Mouse (Mus musculus): ENCODE measurements around the gene Rfxap.
"Not testable (repeated sequence)": the region's sequence is repeated elsewhere in the genome, so short reads cannot be mapped to it uniquely, and the experiment has no call there.

Rfxap gene

DNA sequence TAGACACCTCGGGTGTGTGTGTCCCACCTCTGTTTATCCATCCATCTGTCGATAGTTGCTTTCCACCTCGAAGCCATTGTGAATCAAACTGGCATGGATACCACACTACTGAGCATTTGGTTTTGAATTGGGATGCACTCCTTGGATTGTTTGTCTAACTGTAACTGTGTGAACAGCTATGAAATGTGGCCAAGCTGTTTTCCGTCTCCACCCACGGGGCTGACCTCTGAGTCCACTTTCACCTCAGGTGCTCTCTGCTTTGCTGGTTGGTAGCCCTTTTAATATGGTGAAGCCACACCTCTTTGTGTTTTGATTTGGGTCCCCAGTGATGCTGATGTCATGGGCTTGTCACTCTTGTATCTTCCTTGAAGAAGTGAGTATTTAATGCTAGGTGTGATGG is 40.8 kb downstream of the Rfxap start:
- no peak for DNase-seq (ENCODE audit: low spot score in 2 of 2)

- DNase-seq (ENCODE audit: low spot score in 2 of 2) = no peak
Measured at GRCm38 (mm10) chr3:54766034-54766433, 41.6 kb downstream of the Rfxap start.

GRCm38 (mm10) chr3:54765521-54765920 is 42.1 kb downstream of the Rfxap start:
- DNase-seq (ENCODE audit: low spot score in 2 of 2) = not testable (repeated sequence)

DNA sequence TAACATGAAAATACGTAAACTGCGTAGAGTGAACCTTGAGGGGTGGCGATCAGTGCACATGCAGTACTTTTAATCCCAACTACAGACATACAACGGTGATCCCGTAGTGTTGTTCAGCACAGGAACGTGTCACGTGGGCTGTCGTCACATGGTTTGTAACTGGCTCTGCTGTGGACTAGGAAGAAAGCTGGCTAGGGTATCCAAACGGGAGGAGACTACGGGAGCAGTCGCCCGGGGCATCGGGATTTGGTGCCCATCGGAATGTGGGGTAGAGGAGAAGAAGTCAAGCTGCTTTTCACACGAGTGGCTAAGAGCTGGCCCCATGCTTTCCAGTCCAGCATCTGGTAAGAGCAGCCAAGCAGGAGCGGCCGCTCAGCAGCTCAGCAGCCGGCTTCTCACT is 43.2 kb downstream of the Rfxap start:
- peak; percentile 10 to 36 for DNase-seq (ENCODE audit: low spot score in 2 of 2)

DNA sequence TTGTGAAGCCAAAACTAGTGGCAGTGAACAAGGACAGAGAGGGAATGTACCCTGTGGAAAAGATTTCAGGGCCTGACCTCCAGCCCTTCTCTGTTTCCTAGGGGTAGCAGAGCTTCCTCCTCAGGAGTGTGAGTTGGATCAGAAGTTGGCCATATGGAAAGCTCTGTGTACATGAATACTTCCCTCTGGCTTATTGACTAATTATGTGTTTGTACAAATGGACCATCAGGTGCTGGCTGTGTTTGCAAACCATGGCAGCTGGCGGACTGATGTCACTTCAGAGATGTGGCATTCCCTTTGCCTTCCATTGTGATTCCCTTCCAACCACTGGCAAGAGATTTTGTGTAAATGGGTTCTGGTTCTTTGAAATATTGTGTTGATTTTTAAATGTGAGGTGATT is 46.3 kb downstream of the Rfxap start:
- no peak for DNase-seq (ENCODE audit: low spot score in 2 of 2)

DNA sequence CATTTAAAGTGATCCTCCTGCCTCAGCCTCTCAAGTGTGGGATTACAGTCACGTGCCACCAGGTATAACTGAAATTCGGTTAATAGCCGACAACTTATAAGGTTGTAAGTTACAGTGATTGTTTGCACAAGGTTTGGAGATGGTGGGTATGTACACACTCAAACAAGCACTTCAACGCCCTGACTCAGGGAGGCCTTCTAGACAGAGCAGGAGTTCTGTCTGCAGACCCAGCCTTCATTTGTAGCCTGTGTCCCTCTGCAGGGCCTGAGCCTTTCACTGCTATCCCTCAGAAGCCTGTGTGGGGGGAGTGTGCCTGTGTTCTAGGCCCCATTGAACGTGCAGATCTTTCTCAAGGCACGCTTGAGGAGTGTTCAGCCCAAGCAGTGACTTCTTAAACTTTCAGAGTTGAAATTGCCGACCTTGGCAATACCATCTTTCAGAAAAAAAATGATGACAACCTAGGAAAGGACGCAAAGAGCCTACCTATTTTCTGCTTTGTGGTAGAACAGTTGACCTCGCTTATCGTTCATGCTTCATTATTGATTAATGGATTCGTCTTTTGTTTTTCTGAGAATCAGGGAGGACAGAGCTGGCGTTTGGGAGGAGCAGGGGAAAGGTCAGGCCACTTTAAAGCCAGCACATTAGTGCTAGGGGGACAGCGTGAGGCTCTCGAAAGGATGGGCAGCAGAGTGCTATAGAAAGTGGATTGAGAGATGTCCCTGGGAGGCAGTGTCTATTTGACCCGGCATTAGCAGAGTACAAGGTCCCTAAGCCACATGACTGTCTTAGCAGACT is 47.1 kb downstream of the Rfxap start:
- DNase-seq (ENCODE audit: low spot score in 2 of 2) = no peak

GRCm38 (mm10) chr3:54759211-54759610 is 48.4 kb downstream of the Rfxap start:
- DNase-seq (ENCODE audit: low spot score in 2 of 2) = no peak

GRCm38 (mm10) chr3:54757446-54757845 is 50.1 kb downstream of the Rfxap start:
- no peak for DNase-seq (ENCODE audit: low spot score in 2 of 2)

DNA sequence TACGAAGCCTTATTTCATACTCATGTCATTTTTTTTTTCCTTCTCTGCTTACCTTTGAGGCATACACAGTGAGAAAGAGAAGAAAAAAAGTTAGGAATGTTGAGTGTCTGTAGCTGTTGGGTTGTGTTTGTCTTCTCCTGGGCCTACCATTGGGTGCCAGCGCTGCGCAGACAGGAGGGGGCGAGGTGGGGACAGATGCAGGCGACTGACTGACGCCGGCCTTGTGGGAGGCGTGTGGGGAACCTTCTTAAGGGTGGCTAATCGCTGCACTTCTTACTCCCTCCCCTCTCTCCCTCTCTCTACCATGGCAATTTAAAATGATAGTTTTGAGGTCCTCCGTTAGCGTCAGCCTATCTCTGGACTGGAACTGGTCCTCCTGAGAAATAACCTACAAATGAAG is 51.5 kb downstream of the Rfxap start:
- peak in 1 of 2 experiments; percentile 11 for DNase-seq (ENCODE audit: low spot score in 2 of 2)

DNA sequence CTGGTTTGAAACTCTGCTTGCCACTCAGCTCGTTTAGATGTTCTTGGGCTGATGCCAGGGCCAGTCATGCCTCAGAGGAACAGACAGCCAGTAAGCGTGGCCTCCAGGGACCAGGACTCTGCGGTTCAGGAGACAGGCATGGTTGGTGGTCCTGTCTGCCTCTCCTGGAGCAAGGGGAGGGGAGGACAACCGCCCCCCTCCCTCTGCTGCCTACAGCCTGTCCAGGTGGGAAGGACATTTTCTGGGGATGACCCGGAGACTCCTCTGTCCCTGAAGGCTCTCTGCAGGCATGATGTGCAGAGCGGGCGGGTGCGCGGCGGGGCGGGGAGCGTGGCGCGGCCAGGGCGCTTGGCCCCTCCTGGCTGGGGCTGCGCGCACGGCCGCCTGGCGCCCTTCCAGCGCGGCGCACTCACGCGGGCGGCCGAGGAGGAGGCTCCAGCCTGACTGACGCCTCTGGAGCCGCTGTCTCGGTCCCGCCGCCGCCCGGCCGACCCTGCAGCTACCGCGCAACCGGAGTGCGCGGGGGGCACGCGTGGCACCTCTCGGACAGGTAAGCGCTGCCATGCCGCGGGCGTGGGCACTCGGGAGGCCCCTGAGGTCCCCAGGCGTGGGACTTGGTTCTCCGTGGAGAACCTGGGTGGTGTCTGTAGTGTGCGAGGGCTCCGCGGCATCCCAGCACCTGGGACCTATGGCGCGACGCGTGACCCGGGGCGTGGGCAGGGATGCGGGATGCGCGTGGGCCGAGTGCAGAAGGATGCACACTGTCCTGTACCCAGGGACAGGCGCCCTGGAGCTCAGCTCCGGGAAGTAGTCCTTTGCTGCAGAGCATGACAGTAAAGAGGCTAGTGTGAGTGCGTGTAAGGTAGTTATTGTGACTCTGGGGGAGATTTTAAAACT is 52.2 kb downstream of the Rfxap start, which contains the start of gene Smad9:
TSS of gene Smad9 (plus strand) at position 438 of the 897 bp plus-strand sequence.
- DNase-seq (ENCODE audit: low spot score in 2 of 2) = peak; percentile 13 to 33

- no peak for DNase-seq (ENCODE audit: low spot score in 2 of 2)
Measured at GRCm38 (mm10) chr3:54753411-54753810, 54.2 kb downstream of the Rfxap start.
